Mouse (Mus musculus): ENCODE measurements around the gene Kcna4. TPM values are rescaled to one million over a fixed set of nuclear protein-coding genes. Genes with fewer than 3 reads are reported as not detected.

Gene Kcna4
- polyA plus RNA-seq (2016; fragmentation: Nextera tagmentation; extraction: Ambion mirVana): 0.04 and 0.13 TPM in 2 replicates

DNA sequence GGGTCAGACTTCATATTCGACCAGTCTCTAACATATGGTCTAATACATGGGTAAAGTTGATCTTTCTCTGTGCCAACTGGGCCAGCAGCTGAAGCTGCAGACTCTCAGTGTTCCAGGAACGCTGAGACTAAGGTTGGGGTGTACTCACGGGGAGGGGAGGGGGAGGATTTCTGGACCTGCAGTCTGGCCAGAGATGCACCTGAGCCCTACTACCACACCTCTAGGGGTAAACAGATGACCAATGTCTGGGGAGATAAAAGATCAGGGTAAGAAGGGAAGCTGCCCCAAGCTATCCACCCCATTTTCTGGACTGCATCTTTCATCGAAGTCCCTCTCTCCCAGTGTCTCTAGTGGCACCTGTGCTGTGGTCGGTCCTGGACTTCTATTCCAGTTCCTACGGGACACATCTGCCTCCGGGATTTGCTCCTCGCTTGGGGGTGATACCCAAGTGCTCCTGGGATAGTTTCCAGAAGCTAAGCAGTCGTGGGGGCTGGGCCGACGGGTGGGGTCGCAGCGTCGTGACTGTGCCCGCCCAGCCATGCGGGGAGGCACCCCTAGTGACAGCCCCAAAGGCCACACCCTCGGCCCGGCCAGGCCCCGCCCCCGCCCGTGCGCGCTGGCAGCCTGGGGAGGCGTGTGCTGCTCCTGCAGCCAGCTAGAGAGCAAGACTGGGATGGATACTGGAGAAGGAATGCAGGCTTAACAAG is at the start of gene Kcna4:
Gene Kcna4 (plus strand): TSS at position 650 of the 707 bp plus-strand sequence.
- H3K4me1 ChIP-seq: 0 out of 2 replicates have a peak, but pooled peaks cover 3% of the 10 kb centered on the region
- ATAC-seq: peak; percentile 83
- H3K9me3 ChIP-seq (replicated peaks): no peaks in the 10 kb centered on the region
- peak within 1 kb of the TSS; percentile 20 for H3K4me3 ChIP-seq
- peaks cover 21% of the 10 kb centered on the region for H3K27me3 ChIP-seq (replicated peaks)
- H3K27ac ChIP-seq: no peak within 1 kb of the TSS
- no peak within 1 kb of the TSS for H3K9ac ChIP-seq
- H3K4me2 ChIP-seq: peak within 1 kb of the TSS; percentile 51
- H3K36me3 ChIP-seq: no peaks in the 10 kb centered on the region
- WGBS (ENCODE audit: insufficient replicate concordance): 4% methylated on average over 24 of the region's 24 CpGs

DNA sequence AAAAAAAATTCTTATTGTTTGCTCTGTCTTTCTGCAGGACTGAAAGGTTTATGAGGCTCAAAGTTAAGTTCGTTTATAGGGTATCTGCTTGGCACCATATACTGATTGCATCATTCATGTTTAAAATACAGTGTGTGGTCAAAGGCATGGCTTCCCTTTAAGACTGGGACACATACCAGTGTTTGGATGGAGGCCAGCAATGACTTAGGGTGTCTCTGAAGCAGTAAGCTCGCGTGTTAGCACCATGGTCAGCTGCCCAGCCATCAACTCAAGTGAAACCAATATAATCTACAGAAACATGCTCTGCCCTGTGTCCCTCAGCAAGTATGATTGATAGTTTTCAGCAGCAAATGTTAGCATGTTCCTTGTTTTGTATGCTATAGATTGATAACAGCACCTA is 32.3 kb upstream of the Kcna4 start:
- 67% methylated on average over 3 of the region's 3 CpGs for WGBS (ENCODE audit: insufficient replicate concordance)
- Histone ChIP-seq H3K27ac (no peak overlapping the region), H3K27me3 (replicated peaks) (no peaks in the 10 kb centered on the region), H3K36me3 (no peaks in the 10 kb centered on the region), H3K4me1 (no peaks in the 10 kb centered on the region), H3K4me2 (no peak overlapping the region), H3K9me3 (replicated peaks) (no peaks in the 10 kb centered on the region), H3K9ac (no peak overlapping the region), H3K4me3 (no peak overlapping the region)
- ATAC-seq: no peak

DNA sequence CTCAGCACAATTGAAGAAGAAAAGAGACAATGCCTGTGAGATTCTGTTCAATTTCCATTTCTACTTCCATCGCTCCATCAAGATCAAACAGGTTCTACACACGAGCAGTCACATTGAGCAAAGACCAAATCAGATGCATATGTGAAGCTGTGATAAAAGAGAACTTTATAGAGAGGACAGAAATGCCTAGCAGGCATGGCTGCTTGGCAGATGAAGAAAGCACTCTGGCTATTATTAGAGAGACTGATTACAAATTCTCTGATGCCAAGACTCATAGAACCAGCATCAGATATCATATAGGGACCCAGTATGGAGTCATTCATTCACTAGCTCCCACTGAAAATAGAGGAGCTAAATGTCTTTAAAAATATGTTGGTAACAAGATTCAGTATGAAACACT is 24.2 kb upstream of the Kcna4 start:
- 52% methylated on average over 2 of the region's 2 CpGs for WGBS (ENCODE audit: insufficient replicate concordance)
- no peak overlapping the region for H3K4me3 ChIP-seq
- H3K27me3 ChIP-seq (replicated peaks): no peaks in the 10 kb centered on the region
- no peak overlapping the region for H3K27ac ChIP-seq
- no peak overlapping the region for H3K9ac ChIP-seq
- ATAC-seq: no peak
- H3K36me3 ChIP-seq: no peaks in the 10 kb centered on the region
- H3K9me3 ChIP-seq (replicated peaks): no peaks in the 10 kb centered on the region
- no peak overlapping the region for H3K4me2 ChIP-seq
- no peaks in the 10 kb centered on the region for H3K4me1 ChIP-seq

DNA sequence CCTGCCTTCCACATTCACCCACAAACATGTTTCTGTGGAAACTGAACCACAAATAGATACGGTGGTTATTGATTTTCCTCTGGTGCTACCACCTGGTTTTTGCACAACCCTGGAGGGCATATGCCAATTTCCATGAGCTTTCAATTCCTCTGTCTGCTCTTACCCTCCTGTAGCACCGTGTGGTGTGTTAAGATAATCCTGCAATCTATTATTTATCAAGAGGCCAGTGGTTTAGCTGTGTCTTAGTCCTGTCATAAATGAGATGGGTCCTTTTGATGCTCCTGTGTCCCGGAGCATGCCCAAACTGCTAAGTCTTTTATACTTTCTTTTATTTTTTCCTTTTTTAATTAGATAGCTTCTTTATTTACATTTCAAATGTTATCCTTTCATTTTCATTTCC is 20.4 kb upstream of the Kcna4 start:
- H3K27me3 ChIP-seq (replicated peaks): no peaks in the 10 kb centered on the region

DNA sequence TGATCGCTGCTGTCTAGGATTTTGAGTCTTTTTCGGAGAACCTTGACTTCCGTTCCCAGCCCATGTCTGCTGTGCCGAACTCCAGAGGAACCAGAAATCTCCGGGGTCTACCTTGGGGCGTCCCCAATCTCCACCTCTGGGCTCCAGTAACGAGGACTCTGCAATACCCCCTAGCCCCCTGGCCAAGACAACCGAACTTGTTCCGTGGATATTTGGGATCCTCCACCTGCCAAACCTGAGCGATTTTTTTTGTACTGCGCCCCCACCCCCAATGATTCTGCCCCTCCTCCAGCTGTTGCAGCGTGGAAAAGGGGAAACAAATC is 219 bp downstream of the Kcna4 start:
- Histone ChIP-seq H3K9ac (no peak overlapping the region), H3K9me3 (replicated peaks) (no peaks in the 10 kb centered on the region), H3K27me3 (replicated peaks) (peaks cover 21% of the 10 kb centered on the region), H3K4me2 (peak overlapping the region; percentile 51), H3K27ac (no peak overlapping the region), H3K4me1 (0 out of 2 replicates have a peak, but pooled peaks cover 3% of the 10 kb centered on the region), H3K4me3 (peak overlapping the region; percentile 20), H3K36me3 (no peaks in the 10 kb centered on the region)
- ATAC-seq: peak; percentile 21; the same call in 1 of the 2 replicates
- WGBS (ENCODE audit: insufficient replicate concordance): 2% methylated on average over 12 of the region's 12 CpGs

More for the DNA sequence above, 20.4 kb upstream of the Kcna4 start:
- Histone ChIP-seq H3K4me1 (no peaks in the 10 kb centered on the region), H3K36me3 (no peaks in the 10 kb centered on the region), H3K9me3 (replicated peaks) (no peaks in the 10 kb centered on the region), H3K4me3 (no peak overlapping the region), H3K4me2 (no peak overlapping the region), H3K9ac (no peak overlapping the region), H3K27ac (no peak overlapping the region)
- WGBS (ENCODE audit: insufficient replicate concordance): 68% methylated on average over 3 of the region's 3 CpGs
- no peak for ATAC-seq

DNA sequence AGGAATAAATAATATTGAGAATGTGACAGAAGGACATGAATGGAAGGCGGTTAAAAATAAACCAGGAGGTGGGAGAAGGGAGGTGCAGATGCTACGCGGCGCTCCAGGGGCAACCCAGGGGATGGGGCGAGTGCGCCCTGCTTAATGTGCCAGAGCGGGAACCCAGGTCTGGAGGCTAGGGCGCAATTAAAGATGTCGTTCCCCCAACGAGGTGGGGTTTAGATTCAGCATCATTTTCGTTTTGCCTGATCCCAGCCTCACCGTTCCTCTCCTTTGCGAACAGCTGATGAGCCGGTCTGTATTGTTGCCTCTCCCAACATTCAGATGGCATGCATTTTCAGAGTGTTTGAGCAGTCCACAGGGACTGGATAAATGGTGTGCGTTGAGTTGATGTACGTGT is 703 bp downstream of the Kcna4 start:
- H3K9me3 ChIP-seq (replicated peaks): no peaks in the 10 kb centered on the region
- H3K4me3 ChIP-seq: no peak overlapping the region
- H3K27me3 ChIP-seq (replicated peaks): peaks cover 21% of the 10 kb centered on the region
- peak overlapping the region; percentile 51 for H3K4me2 ChIP-seq
- H3K4me1 ChIP-seq: 0 out of 2 replicates have a peak, but pooled peaks cover 3% of the 10 kb centered on the region
- WGBS (ENCODE audit: insufficient replicate concordance): 9% methylated on average over 16 of the region's 16 CpGs
- H3K36me3 ChIP-seq: no peaks in the 10 kb centered on the region
- no peak overlapping the region for H3K9ac ChIP-seq
- ATAC-seq: no peak
- no peak overlapping the region for H3K27ac ChIP-seq

DNA sequence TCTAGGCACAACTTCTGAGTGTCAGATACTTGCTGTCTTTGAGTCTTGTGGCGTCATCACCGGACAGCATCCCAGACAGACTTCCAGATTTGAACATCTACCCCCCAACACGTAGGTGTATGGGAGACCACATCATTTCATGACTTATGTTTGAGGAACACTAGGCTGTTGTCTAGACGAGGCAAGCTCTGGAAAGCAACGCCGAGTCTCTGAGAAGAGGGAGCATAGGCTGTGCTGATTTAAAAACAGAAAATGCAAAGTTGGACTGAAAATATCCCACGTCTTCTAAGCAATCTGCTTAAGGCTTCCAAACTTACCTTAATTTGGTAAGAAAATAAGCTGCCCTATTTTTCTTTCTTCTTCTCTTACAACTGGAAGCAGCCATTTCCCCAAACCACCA is 4.1 kb downstream of the Kcna4 start:
- Histone ChIP-seq H3K27ac (no peak overlapping the region), H3K4me2 (no peak overlapping the region), H3K36me3 (no peaks in the 10 kb centered on the region), H3K9ac (no peak overlapping the region), H3K9me3 (replicated peaks) (no peaks in the 10 kb centered on the region), H3K27me3 (replicated peaks) (peaks cover 21% of the 10 kb centered on the region), H3K4me3 (no peak overlapping the region), H3K4me1 (0 out of 2 replicates have a peak, but pooled peaks cover 3% of the 10 kb centered on the region)
- WGBS (ENCODE audit: insufficient replicate concordance): 78% methylated on average over 7 of the region's 7 CpGs
- no peak for ATAC-seq

DNA sequence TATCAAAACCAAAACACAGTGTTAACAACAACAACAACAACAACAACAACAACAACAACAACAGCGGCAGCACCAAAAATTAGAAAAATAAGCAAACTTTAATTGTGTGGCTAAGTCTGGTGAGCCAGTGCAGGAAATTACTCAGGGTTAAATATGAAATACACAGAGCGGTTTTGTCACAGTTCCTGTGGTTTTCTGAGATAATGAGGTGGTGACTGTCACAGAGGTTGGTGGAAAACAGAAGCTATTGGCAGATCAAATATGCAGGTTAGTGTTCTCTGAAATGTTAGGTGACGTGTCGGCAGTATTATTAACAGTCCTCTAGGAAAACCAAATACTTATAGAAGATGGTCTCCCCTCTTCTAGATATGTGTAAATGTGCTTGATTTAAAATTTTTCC is 11.4 kb downstream of the Kcna4 start:
- WGBS (ENCODE audit: insufficient replicate concordance): 58% methylated on average over 4 of the region's 4 CpGs
- ATAC-seq: no peak

DNA sequence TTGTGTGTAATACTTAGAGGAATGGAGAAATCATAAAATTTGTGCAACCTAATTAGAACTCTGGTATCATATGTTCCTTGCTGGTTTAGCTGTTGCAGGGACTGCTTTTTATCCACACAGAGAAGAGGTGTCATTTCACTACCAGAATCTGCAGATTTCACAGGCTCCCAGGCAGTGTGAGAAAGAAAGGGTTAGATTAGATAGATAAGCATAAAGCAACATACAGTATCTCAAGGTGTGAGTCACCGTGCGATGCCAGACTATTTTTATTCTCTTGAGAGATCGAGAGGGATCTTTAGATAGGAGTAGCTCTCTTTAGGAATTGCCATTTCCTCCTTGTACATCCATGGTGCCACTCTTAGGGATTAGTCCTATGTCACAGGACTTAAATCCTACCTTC is 14.3 kb downstream of the Kcna4 start:
- Histone ChIP-seq H3K27ac (no peak overlapping the region), H3K27me3 (replicated peaks) (no peaks in the 10 kb centered on the region)
- WGBS (ENCODE audit: insufficient replicate concordance): 62% methylated on average over 3 of the region's 3 CpGs

More for the DNA sequence above, 11.4 kb downstream of the Kcna4 start:
- Histone ChIP-seq H3K27me3 (replicated peaks) (no peaks in the 10 kb centered on the region), H3K9ac (no peak overlapping the region), H3K36me3 (no peaks in the 10 kb centered on the region), H3K4me1 (no peaks in the 10 kb centered on the region), H3K4me3 (no peak overlapping the region), H3K27ac (no peak overlapping the region), H3K4me2 (no peak overlapping the region), H3K9me3 (replicated peaks) (no peaks in the 10 kb centered on the region)

DNA sequence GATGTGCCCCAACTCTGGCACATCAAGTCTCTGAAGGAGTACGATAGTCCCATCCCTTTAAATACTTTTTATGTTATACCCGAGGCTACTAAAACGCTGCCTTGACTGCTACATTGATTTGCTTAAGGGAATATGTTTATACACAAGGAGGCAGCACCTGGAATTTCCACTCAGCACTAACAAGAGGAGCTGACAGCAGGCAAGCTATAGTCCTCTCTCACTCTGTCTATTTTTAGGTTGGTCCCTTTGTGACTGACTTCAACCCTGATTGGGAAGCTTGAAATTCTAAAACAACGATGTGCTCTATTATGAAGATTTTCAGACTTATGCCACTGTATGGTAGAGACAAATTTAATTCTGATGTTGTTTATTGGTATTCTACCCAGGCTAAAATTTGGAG is 15.6 kb downstream of the Kcna4 start:
- Histone ChIP-seq H3K27me3 (replicated peaks) (no peaks in the 10 kb centered on the region), H3K9ac (no peak overlapping the region), H3K4me2 (no peak overlapping the region), H3K4me1 (no peaks in the 10 kb centered on the region), H3K4me3 (no peak overlapping the region), H3K9me3 (replicated peaks) (no peaks in the 10 kb centered on the region), H3K36me3 (no peaks in the 10 kb centered on the region), H3K27ac (no peak overlapping the region)
- ATAC-seq: no peak
- WGBS (ENCODE audit: insufficient replicate concordance): 66% methylated on average over 4 of the region's 4 CpGs

More for the DNA sequence above, 14.3 kb downstream of the Kcna4 start:
- no peak for ATAC-seq
- no peak overlapping the region for H3K9ac ChIP-seq
- H3K36me3 ChIP-seq: no peaks in the 10 kb centered on the region
- no peaks in the 10 kb centered on the region for H3K4me1 ChIP-seq
- no peak overlapping the region for H3K4me2 ChIP-seq
- no peaks in the 10 kb centered on the region for H3K9me3 ChIP-seq (replicated peaks)
- no peak overlapping the region for H3K4me3 ChIP-seq

DNA sequence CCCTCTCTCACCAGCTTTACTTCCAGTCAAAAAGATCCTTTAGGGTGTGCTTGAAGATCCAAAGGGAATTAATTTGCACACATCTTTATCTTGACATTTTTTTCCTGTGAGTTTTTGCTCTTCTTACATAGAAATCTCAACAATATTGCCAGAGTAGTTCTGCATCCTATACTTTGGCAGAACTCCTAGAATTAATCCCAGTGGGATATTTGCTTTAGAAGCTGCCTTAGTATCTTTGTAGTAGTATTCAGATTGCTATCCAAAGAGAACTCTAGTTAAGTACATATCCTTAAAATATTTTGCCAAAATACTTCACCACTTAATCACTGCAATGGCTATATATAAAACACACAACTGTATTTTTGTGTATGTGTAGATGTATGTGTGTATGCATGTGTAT is 28.2 kb downstream of the Kcna4 start:
- Histone ChIP-seq H3K36me3 (no peaks in the 10 kb centered on the region), H3K9ac (no peak overlapping the region), H3K4me1 (no peaks in the 10 kb centered on the region), H3K27ac (no peak overlapping the region), H3K27me3 (replicated peaks) (no peaks in the 10 kb centered on the region), H3K4me3 (no peak overlapping the region), H3K9me3 (replicated peaks) (no peaks in the 10 kb centered on the region), H3K4me2 (no peak overlapping the region)
- ATAC-seq: no peak

DNA sequence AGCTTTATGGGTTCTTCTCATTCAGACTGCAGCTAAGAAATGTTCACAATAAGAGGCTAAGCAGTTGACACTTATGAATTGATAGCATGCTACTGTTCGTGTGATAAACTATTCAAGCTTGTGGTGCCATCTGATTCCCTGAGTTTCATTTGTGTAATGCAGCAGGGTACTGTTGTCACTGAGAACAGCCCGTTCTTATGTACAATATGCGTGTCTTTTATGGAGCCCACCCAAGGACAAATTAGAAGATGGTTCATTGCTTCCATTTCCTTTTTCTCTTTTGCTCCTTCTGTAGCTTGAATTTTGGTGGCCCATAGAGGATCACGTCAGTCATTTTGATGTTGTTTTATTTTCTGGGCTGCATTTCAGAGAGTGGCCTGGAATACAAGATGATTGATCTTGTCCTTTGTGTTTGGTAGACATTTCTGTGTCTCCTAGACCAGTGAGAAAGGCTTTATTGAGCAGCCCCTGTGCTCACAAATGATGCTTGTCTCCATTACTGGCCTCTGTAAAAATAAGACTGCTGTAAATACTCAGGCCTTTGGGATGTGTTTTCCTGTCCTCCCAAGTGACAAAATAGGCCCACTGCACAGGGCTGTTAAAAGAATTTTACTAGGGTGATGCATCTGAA is 31.3 kb downstream of the Kcna4 start:
- WGBS (ENCODE audit: insufficient replicate concordance): 72% methylated on average over 4 of the region's 4 CpGs

More for the DNA sequence above, 31.3 kb downstream of the Kcna4 start:
- Histone ChIP-seq H3K9me3 (replicated peaks) (no peaks in the 10 kb centered on the region), H3K36me3 (no peaks in the 10 kb centered on the region), H3K4me3 (no peak overlapping the region), H3K27ac (no peak overlapping the region), H3K4me1 (no peaks in the 10 kb centered on the region), H3K27me3 (replicated peaks) (no peaks in the 10 kb centered on the region), H3K9ac (no peak overlapping the region), H3K4me2 (no peak overlapping the region)
- no peak for ATAC-seq
